Mouse (Mus musculus): ENCODE data around the gene Dip2c.

Dip2c gene

GRCm38 (mm10) chr13:9276322-9276855, at the start of gene Dip2c:
TSS of gene Dip2c (plus strand) at chr13:9276528.
- in situ Hi-C loops (cut with MboI): no loop called here

GRCm38 (mm10) chr13:9227078-9227477, 49.2 kb upstream of the Dip2c start:
- in situ Hi-C loops (cut with MboI): no loop called here

- in situ Hi-C loops (cut with MboI): no loop called here
Measured at GRCm38 (mm10) chr13:9237495-9237894, 38.8 kb upstream of the Dip2c start.

- in situ Hi-C loops (cut with MboI): no loop called here
Measured at GRCm38 (mm10) chr13:9239127-9239526, 37.2 kb upstream of the Dip2c start.

- in situ Hi-C loops (cut with MboI): no loop called here
Measured at GRCm38 (mm10) chr13:9239631-9240236, 36.6 kb upstream of the Dip2c start.

GRCm38 (mm10) chr13:9261748-9262147, 14.6 kb upstream of the Dip2c start:
- in situ Hi-C loops (cut with MboI): no loop called here

GRCm38 (mm10) chr13:9265516-9265915, 10.8 kb upstream of the Dip2c start:
- in situ Hi-C loops (cut with MboI): no loop called here

- in situ Hi-C loops (cut with MboI): no loop called here
Measured at GRCm38 (mm10) chr13:9276856-9277620, 710 bp downstream of the Dip2c start.

GRCm38 (mm10) chr13:9277621-9277960, 1.3 kb downstream of the Dip2c start:
- in situ Hi-C loops (cut with MboI): no loop called here

- in situ Hi-C loops (cut with MboI): no loop called here
Measured at GRCm38 (mm10) chr13:9278636-9279035, 2.3 kb downstream of the Dip2c start.

- in situ Hi-C loops (cut with MboI): no loop called here
Measured at GRCm38 (mm10) chr13:9283050-9283449, 6.7 kb downstream of the Dip2c start.

- in situ Hi-C loops (cut with MboI): no loop called here
Measured at GRCm38 (mm10) chr13:9289916-9290315, 13.6 kb downstream of the Dip2c start.

GRCm38 (mm10) chr13:9296285-9296684, 20.0 kb downstream of the Dip2c start:
- in situ Hi-C loops (cut with MboI): no loop called here

GRCm38 (mm10) chr13:9297266-9297665, 20.9 kb downstream of the Dip2c start:
- in situ Hi-C loops (cut with MboI): no loop called here

- in situ Hi-C loops (cut with MboI): no loop called here
Measured at GRCm38 (mm10) chr13:9297689-9298088, 21.4 kb downstream of the Dip2c start.

GRCm38 (mm10) chr13:9299657-9300056, 23.3 kb downstream of the Dip2c start:
- in situ Hi-C loops (cut with MboI): no loop called here

- in situ Hi-C loops (cut with MboI): no loop called here
Measured at GRCm38 (mm10) chr13:9308863-9309262, 32.5 kb downstream of the Dip2c start.

- in situ Hi-C loops (cut with MboI): no loop called here
Measured at GRCm38 (mm10) chr13:9310806-9311205, 34.5 kb downstream of the Dip2c start.

- in situ Hi-C loops (cut with MboI): no loop called here
Measured at GRCm38 (mm10) chr13:9312916-9313315, 36.6 kb downstream of the Dip2c start.

- in situ Hi-C loops (cut with MboI): no loop called here
Measured at GRCm38 (mm10) chr13:9314099-9314712, 37.9 kb downstream of the Dip2c start.

GRCm38 (mm10) chr13:9314713-9315112, 38.4 kb downstream of the Dip2c start:
- in situ Hi-C loops (cut with MboI): no loop called here

GRCm38 (mm10) chr13:9319745-9320144, 43.4 kb downstream of the Dip2c start:
- in situ Hi-C loops (cut with MboI): no loop called here

GRCm38 (mm10) chr13:9325262-9325661, 48.9 kb downstream of the Dip2c start:
- in situ Hi-C loops (cut with MboI): no loop called here

All from mature B cell (primary cell).